Mouse (Mus musculus) adrenal gland, postnatal 4 days (tissue): Measurements from ENCODE around the gene Cd69. TPM values are rescaled to one million over a fixed set of nuclear protein-coding genes. Genes with fewer than 3 reads are reported as not detected.
A peak's percentile ranks its signal among the peaks of the same experiment; 100 is the strongest.

Source experiments
- DNase-seq, 2 experiments: peaks; one replicate each; pipeline ENCODE4 v3.0.0; 2021 to 2022; ENCODE audit warnings: low spot score in 2 of 2, mixed read lengths in 2 of 2
- total RNA-seq, 2 experiments: library from RNA; stranded (reverse); gene quantifications; 2 replicates each; pipeline ENCODE4 v1.2.3; 2021

Gene Cd69
- total RNA-seq, 2 experiments from 2014 or later, result 0.34 TPM; not detected in 1

- no peak for DNase-seq
Measured at GRCm38 (mm10) chr6:129248243-129248642, 27.0 kb downstream of the Cd69 start.

- no peak for DNase-seq
Measured at GRCm38 (mm10) chr6:129246992-129247391, 28.2 kb downstream of the Cd69 start.

DNA sequence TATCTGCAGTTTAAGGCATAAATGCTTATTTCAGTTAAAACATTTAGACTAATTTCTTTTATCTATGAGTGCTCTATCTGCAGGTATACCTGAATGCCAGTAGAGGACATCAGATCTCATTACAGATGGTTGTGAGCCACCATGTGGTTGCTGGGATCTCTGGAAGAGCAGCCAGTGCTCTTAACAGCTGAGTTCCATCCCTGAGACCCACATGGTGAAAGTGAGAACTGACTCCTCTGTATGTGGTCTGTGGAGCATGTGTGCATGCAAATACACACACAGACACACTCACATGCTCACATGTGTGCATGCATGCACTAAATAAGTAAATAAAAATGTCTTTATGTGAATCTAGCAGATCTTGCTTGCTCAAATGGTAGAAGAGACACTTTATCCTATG is 29.4 kb downstream of the Cd69 start:
- DNase-seq, result no peak

- DNase-seq, result no peak
Measured at GRCm38 (mm10) chr6:129241907-129242306, 33.3 kb downstream of the Cd69 start.

DNA sequence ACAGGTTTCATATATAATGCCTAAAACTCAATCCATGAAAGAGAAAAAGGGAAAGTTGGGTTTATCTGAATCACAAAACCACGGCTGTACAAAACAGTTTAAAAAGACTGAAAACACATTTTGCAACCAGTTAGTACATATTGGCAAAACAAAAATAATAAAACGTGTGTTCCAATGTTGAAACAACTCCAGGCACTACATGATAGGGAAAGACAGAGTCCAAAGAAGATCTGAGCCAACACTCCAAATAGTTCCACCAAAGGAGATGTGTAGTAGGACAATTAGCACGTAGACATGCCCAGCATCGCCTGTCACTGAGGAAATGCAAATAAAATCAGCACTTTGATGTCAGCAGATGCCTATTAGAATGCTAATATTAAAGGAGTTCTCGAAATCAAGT is 33.8 kb downstream of the Cd69 start:
- no peak for DNase-seq

DNA sequence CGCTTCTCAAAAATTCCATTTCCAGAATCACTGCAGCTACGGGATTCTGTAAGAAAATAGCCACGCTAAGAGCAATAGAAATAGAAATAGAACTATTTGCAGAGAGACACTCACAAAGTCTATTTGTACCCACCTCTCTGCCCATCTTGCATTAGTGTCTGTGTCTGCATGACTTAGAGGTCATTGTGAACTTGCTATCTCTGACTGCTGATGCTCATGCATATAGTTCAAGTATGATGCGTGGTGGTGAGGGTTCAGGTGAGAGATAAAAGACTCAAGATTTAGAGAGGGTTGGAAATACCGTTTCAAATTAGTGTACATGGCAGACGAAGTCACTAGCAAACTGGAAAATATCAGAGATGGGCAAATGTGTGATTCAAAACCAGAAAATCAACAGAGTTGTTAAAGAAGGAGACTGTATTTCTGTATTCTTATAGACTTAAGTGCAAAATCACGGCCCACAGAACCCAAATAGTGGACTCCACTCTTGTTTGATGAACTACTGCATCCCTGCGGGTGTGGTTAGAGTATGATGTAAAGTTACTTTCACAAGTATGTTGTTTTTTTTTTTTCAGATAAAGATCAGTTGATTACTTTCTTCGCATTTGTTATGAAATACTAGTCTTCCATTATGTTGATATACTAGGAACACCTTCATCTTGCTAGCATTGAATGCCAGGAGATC is 35.5 kb downstream of the Cd69 start:
- DNase-seq, result no peak

DNA sequence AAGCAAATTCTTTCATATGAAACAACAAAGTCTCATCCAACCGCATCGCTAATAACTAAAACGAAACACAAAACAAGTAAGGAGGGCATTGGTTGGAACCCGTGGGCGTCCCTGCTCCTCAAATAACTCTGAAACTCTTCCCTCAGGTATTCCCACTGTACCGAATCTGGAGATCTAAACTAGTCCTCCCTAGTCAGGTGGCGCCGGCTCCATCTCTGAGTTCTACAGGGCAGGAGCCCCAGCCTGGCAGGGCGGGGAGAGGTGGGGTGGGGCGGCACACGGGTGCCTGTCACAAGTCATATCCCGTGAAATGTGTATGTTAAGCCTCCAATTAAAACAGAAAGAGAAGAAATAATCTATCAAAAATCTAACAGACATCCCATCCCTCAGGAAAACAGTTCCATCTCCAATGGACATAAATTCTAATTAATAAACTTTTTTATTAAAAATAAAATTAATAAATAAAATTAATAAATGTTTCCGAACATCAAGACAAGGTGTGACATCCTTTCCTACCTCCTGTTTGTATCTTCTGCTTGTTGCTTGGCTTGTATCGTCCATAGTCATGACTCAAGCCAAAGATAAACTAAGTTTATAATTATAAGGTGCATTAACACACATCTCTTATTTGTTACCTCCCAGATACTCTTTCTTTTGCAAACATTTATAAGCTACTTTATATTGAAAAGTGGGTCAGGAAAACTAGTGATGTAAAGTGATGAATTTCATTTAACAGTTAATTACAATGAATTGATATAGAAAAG is 36.8 kb downstream of the Cd69 start:
- DNase-seq, result no peak

- peak; percentile 41 to 43 for DNase-seq
Measured at GRCm38 (mm10) chr6:129237350-129238274, 37.6 kb downstream of the Cd69 start.

GRCm38 (mm10) chr6:129236652-129237342 is 38.4 kb downstream of the Cd69 start:
- DNase-seq, result no peak

DNA sequence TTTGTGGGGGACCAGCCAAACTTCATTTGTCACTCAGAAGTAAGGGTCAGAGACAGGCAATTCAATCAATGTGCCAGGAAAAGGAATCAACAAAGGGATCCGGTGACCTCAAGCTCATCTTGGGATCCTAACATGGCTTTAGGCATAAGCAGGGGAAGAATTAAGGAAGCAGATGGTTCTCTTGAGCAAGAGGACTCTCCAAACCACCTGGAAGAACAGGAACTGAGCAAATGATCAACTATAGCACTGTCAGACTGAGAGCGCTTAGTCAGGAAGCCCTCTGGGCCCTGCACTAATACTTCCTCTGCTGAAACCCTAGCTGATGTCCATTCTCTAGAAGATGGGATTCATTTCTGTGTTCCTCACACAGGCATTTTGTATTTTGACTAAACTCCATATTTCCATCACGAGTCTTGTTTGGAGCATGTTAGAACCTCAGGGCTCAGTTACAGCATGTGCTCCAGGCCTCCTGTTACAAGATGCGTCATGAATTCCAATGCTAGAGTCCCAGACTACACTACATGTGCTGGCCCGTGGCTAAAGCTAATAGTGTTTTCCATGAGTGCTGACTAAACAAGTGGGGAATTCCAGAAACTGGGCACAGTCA is 39.3 kb downstream of the Cd69 start:
- no peak for DNase-seq

DNA sequence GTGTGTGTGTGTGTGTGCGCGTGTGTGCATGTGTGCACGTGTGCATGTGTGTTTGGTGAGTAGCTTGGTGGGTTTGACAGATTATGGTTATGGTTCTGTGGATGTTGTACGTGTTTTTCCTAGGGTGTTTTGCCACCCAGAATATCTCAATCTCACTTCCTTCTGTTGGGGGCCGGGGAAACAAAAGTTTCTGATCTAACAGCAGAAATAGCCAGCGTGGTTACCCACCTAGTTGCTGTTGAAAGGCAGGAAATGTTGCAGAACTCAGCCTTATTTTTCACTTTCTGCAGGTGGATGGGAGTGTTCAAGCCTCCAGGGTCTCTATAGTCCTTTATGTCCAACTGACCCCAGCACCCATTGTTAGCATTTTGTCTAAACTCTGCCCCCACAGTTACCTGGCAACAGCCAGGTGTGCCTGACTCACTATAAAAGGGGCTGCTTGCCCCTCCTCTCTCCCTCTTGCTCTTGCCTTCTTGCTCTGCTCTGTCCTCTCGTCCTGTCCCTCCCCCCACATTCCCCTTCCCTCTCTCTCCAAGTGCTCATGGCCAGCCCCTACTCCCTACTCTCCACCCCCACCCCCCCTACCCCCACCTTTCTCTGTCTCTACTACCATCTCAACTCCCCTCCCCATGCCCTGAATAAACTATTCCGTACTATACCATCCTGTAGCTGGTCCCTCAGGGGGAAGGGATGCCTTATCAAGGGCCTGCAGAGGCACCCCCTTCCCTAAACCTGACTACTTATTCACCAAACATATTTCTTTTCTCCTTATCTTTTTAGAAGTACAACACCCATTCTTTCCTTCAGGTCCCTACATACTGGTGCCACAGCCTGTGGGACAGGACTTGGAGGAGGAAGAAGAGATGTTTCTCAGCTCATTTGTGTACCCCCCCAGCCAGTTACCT is 40.5 kb downstream of the Cd69 start:
- no peak for DNase-seq

- no peak for DNase-seq
Measured at GRCm38 (mm10) chr6:129233955-129234369, 41.3 kb downstream of the Cd69 start.

DNA sequence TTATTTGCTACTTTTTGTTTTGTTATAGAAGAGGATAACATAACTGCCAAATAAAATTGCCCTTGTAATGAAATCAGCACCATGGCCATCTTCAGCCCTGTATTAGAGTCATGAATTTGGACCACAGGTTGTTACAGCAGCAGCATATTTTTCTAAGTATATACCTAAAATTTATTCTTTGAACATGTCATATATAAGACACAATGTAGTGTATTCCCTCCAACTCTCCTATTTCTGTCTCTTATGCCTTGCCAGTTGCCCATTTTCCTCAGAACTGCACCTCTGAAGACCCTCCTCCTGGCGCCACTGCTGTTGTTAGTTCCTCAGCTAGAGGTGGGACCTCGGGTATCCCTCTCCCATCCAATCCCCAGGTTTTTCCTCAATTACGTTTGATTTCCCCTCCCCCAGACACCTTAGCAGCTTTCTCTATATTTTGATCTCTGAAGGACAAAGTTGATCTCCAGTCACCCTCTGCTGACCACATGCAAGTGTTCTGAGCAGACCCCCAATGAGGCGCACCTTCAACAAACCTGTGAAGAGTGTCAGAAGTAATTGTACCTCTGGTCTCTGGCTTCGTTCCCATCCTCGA is 41.8 kb downstream of the Cd69 start:
- DNase-seq, result no peak

- no peak for DNase-seq
Measured at GRCm38 (mm10) chr6:129232842-129233205, 42.4 kb downstream of the Cd69 start.

GRCm38 (mm10) chr6:129232005-129232841 is 43.0 kb downstream of the Cd69 start:
- no peak for DNase-seq

- DNase-seq, result no peak
Measured at GRCm38 (mm10) chr6:129229774-129230578, 45.3 kb downstream of the Cd69 start.
